9 mouse cellular contexts compared by ENCODE assay signal in genomic region chr16:43363316-43363715, GRCm38 (mm10).
DNase-seq lines count a peak whose midpoint lies in the region; ATAC-seq and TF ChIP-seq lines count a peak whose summit lies in the region.
"Had no signal": no experiment of that assay in that cellular context is flagged by ENCODE, and none has a peak within 500 bp of the region (broad histone marks: within the 10 kb centered on the region; RNA-seq: fewer than 3 reads in every experiment).

No protein-coding gene starts in this region.

- H3K27ac ChIP-seq in layer of hippocampus, adult 2 months = peak overlapping the region; percentile 80
- H3K27ac ChIP-seq in embryonic facial prominence, embryonic 13.5 days = 0 out of 2 replicates have a peak overlapping the region, but pooled peaks have one; percentile 39
- H3K27ac ChIP-seq in lung, postnatal 0 days (ENCODE audit: low read length) = peak overlapping the region; percentile 85
- H3K27ac ChIP-seq in midbrain, embryonic 15.5 days = no peak overlapping the region

- H3K36me3 ChIP-seq in embryonic facial prominence, embryonic 13.5 days = no peaks in the 10 kb centered on the region
- H3K36me3 ChIP-seq in lung, postnatal 0 days (ENCODE audit: insufficient read depth, low read length) = no peaks in the 10 kb centered on the region
- no peaks in the 10 kb centered on the region for H3K36me3 ChIP-seq in midbrain, embryonic 15.5 days (replicated peaks)
- H3K36me3 ChIP-seq: forebrain, embryonic 15.5 days had no signal

- no peak for ATAC-seq in embryonic facial prominence, embryonic 13.5 days (ENCODE audit: insufficient number of reproducible peaks, insufficient read depth, low FRiP score, low TSS enrichment, low read depth)
- peak; percentile 22 for ATAC-seq in lung, postnatal 0 days
- no peak for ATAC-seq in midbrain, embryonic 15.5 days (replicated peaks)

- TF ChIP-seq EP300 in lung, postnatal 0 days (IDR thresholded peaks at IDR 0.05) = no peak

- WGBS in embryonic facial prominence, embryonic 13.5 days = 59% methylated on average over 6 of the region's 6 CpGs
- WGBS in lung, postnatal 0 days = 39% methylated on average over 6 of the region's 6 CpGs
- WGBS in midbrain, embryonic 15.5 days = 72% methylated on average over 6 of the region's 6 CpGs

- H3K27me3 ChIP-seq in embryonic facial prominence, embryonic 13.5 days = no peaks in the 10 kb centered on the region
- no peaks in the 10 kb centered on the region for H3K27me3 ChIP-seq in lung, postnatal 0 days (replicated peaks; ENCODE audit: insufficient read depth, low read length)
- no peaks in the 10 kb centered on the region for H3K27me3 ChIP-seq in midbrain, embryonic 15.5 days (replicated peaks)
- H3K27me3 ChIP-seq: forebrain, embryonic 15.5 days had no signal

- peak overlapping the region; percentile 40 for H3K4me3 ChIP-seq in layer of hippocampus, adult 2 months
- no peak overlapping the region for H3K4me3 ChIP-seq in embryonic facial prominence, embryonic 13.5 days
- no peak overlapping the region for H3K4me3 ChIP-seq in lung, postnatal 0 days (ENCODE audit: low read depth, low read length)
- H3K4me3 ChIP-seq in midbrain, embryonic 15.5 days = no peak overlapping the region
- H3K4me3 ChIP-seq: forebrain, embryonic 15.5 days had no signal

- peaks cover 19% of the 10 kb centered on the region for H3K4me1 ChIP-seq in embryonic facial prominence, embryonic 13.5 days
- H3K4me1 ChIP-seq in lung, postnatal 0 days (ENCODE audit: insufficient read depth, low read depth, low read length) = peaks cover 2% of the 10 kb centered on the region; the same call in 1 of the 2 replicates
- H3K4me1 ChIP-seq in midbrain, embryonic 15.5 days = 0 out of 2 replicates have a peak, but pooled peaks cover 5% of the 10 kb centered on the region
- H3K4me1 ChIP-seq: forebrain, embryonic 15.5 days had no signal

- H3K9me3 ChIP-seq in embryonic facial prominence, embryonic 13.5 days = no peaks in the 10 kb centered on the region
- no peaks in the 10 kb centered on the region for H3K9me3 ChIP-seq in lung, postnatal 0 days (ENCODE audit: low read length)
- no peaks in the 10 kb centered on the region for H3K9me3 ChIP-seq in midbrain, embryonic 15.5 days
- H3K9me3 ChIP-seq: forebrain, embryonic 15.5 days had no signal

- peak in 1 of 2 experiments; percentile 3 for DNase-seq in layer of hippocampus, adult 2 months (ENCODE audit: low spot score in 2 of 2)
- DNase-seq in layer of hippocampus, postnatal 25 days (ENCODE audit: extremely low spot score in 1 of 2, low spot score in 1 of 2) = no peak
- peak; percentile 44 for DNase-seq in NIH3T3 (ENCODE audit: low read depth)
- no peak for DNase-seq in lung, postnatal 0 days (ENCODE audit: low spot score)
- no peak for DNase-seq in adrenal gland, postnatal 4 days (ENCODE audit: low spot score in 2 of 2)
- DNase-seq in adrenal gland, postnatal 36 days = no peak

- no peak overlapping the region for H3K9ac ChIP-seq in embryonic facial prominence, embryonic 13.5 days
- H3K9ac ChIP-seq in lung, postnatal 0 days (replicated peaks; ENCODE audit: low read depth) = no peak overlapping the region
- no peak overlapping the region for H3K9ac ChIP-seq in midbrain, embryonic 15.5 days
- H3K9ac ChIP-seq: forebrain, embryonic 15.5 days had no signal

- TF ChIP-seq CTCF in layer of hippocampus, adult 2 months (conservative IDR thresholded peaks at IDR 0.05) = no peak
- TF ChIP-seq CTCF in lung, postnatal 0 days (IDR thresholded peaks at IDR 0.05) = no peak

- 0 out of 2 replicates have a peak overlapping the region, but pooled peaks have one; percentile 24 for H3K4me2 ChIP-seq in embryonic facial prominence, embryonic 13.5 days
- peak overlapping the region; percentile 41 for H3K4me2 ChIP-seq in lung, postnatal 0 days (replicated peaks; ENCODE audit: low read depth, low read length)
- H3K4me2 ChIP-seq in midbrain, embryonic 15.5 days = no peak overlapping the region
- H3K4me2 ChIP-seq: forebrain, embryonic 15.5 days had no signal
